Mouse (Mus musculus) kidney, embryonic 15.5 days (tissue): ENCODE data around the gene Kcnj1. TPM values are rescaled to one million over a fixed set of nuclear protein-coding genes. Genes with fewer than 3 reads are reported as not detected.

Source experiments
- ATAC-seq: fragments of 200-750 bp; cut with Nextera tagmentation; replicated peaks from 2 replicates; pipeline ENCODE4 v1.8.0; 2017; ENCODE audit warnings: moderate TSS enrichment; ENCODE audit not compliant: low FRiP score
- H3K27ac ChIP-seq: fragments of 300-500 bp; sonication (generic); 2 replicates; pipeline ENCODE4 v1.5.1; 2015; ENCODE audit warnings: mild to moderate bottlenecking, inconsistent platforms
- H3K27me3 ChIP-seq: fragments of 300-500 bp; sonication (generic); 2 replicates; pipeline ENCODE4 v1.6.1; 2015; ENCODE audit warnings: inconsistent platforms
- H3K36me3 ChIP-seq: fragments of 300-500 bp; sonication (generic); 2 replicates; pipeline ENCODE4 v1.6.1; 2015; ENCODE audit warnings: inconsistent platforms
- H3K4me1 ChIP-seq: fragments of 300-500 bp; sonication (generic); 2 replicates; pipeline ENCODE4 v1.6.1; 2015; ENCODE audit warnings: inconsistent platforms
- H3K4me2 ChIP-seq: fragments of 300-500 bp; sonication (generic); 2 replicates; pipeline ENCODE4 v1.6.1; 2015; ENCODE audit warnings: moderate library complexity, mild to moderate bottlenecking, inconsistent platforms
- H3K4me3 ChIP-seq: fragments of 300-500 bp; sonication (generic); replicated peaks from 2 replicates; pipeline ENCODE4 v1.5.1; 2015; ENCODE audit warnings: mild to moderate bottlenecking, inconsistent platforms
- H3K9ac ChIP-seq: fragments of 300-500 bp; sonication (generic); 2 replicates; pipeline ENCODE4 v1.6.1; 2015; ENCODE audit warnings: mild to moderate bottlenecking, inconsistent platforms
- H3K9me3 ChIP-seq: fragments of 300-500 bp; sonication (generic); replicated peaks from 2 replicates; pipeline ENCODE4 v1.6.1; 2016; ENCODE audit warnings: inconsistent platforms
- WGBS: fragments of 180-500 bp; shearing (Covaris S2); methylation state at CpG from one replicate; pipeline ENCODE4 v1.1.7; 2015; ENCODE audit warnings: mixed read lengths; 5-methylcytosine and 5-hydroxymethylcytosine counted together
- polyA plus RNA-seq: library from polyadenylated mRNA; unstranded; fragments of >200 nt; fragmentation: Nextera tagmentation; extraction: Ambion mirVana; gene quantifications from 2 replicates; pipeline ENCODE4 v1.2.1, GENCODE M21; 2015

Kcnj1 gene
- polyA plus RNA-seq, 1 experiment from 2014 or later, result 9.0 TPM

DNA sequence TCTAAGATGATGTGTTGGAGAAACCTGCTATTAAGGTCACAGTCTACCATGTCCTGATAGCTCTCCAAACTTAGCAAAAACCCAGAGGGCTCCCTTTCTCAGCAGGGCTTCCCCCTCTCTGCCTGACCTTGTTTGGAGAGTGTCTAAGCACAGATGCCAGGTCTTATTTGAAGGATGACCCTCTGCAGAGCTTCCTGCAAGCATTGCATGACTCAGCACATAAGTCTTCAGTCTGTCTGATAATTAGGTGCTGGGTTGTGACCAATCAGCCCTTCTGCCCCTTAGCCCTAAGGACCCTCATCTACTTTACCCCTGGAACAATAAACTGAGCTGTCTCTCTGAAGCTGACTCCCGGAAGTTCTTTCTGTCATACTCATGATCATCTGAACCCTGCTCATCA, 11.5 kb upstream of the Kcnj1 start:
- Histone ChIP-seq H3K27me3 (no peaks in the 10 kb centered on the region), H3K27ac (no peak overlapping the region), H3K36me3 (no peaks in the 10 kb centered on the region), H3K4me2 (no peak overlapping the region), H3K9me3 (no peaks in the 10 kb centered on the region), H3K9ac (no peak overlapping the region), H3K4me3 (no peak overlapping the region), H3K4me1 (no peaks in the 10 kb centered on the region)
- 68% methylated on average over 1 of the region's 1 CpGs for WGBS
- no peak for ATAC-seq

DNA sequence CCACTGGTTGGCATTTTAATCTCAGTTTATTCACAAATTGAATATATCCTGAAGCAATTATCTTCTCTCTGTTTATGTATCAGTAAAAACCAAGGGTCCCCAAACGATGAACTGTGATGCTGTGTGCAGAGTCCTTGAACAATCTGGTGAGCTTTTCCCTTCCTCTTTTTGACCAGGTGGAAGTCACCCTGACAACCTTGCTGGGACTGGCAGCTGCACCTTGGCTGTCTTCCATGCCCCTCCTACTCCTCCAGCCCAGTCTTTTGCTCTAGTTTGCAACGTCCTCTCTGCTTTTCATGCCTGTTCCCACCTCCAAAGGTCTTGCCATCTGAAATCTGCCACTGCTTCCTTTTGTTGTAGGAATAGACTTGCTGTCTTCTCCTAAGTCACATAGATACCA, 3.5 kb upstream of the Kcnj1 start:
- Histone ChIP-seq H3K27me3 (no peaks in the 10 kb centered on the region), H3K27ac (no peak overlapping the region), H3K4me2 (no peak overlapping the region), H3K4me3 (no peak overlapping the region), H3K4me1 (peaks cover 11% of the 10 kb centered on the region; the same call in 1 of the 2 replicates), H3K36me3 (no peaks in the 10 kb centered on the region), H3K9ac (no peak overlapping the region), H3K9me3 (no peaks in the 10 kb centered on the region)
- 33% methylated on average over 2 of the region's 2 CpGs for WGBS
- no peak for ATAC-seq

DNA sequence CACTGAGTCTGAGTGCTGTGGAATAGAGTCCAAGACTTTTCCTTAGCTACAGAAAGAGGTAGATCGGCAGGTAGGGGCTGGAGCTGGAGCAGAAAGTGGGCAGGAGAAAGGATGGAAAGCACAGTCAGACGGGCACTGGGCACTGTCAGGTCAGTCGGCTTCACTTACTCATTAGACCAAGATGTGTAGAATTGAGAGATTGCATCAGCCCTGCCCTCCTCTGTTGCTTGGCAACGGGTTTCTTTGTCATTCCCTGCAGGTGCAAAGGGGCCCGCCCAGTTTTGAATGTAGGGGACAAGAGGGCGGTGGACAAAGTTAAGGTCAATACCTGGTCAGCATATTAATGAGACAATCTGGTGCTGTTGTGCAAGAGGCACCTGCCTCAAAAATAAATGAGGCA, 2.9 kb upstream of the Kcnj1 start:
- H3K9me3 ChIP-seq, result no peaks in the 10 kb centered on the region
- no peaks in the 10 kb centered on the region for H3K27me3 ChIP-seq
- H3K4me3 ChIP-seq, result no peak overlapping the region
- no peak overlapping the region for H3K4me2 ChIP-seq
- peaks cover 11% of the 10 kb centered on the region; the same call in 1 of the 2 replicates for H3K4me1 ChIP-seq
- ATAC-seq, result 0 out of 2 replicates have a peak, but pooled peaks have one; percentile 40
- no peaks in the 10 kb centered on the region for H3K36me3 ChIP-seq
- WGBS, result 56% methylated on average over 6 of the region's 6 CpGs
- H3K27ac ChIP-seq, result no peak overlapping the region
- H3K9ac ChIP-seq, result no peak overlapping the region

DNA sequence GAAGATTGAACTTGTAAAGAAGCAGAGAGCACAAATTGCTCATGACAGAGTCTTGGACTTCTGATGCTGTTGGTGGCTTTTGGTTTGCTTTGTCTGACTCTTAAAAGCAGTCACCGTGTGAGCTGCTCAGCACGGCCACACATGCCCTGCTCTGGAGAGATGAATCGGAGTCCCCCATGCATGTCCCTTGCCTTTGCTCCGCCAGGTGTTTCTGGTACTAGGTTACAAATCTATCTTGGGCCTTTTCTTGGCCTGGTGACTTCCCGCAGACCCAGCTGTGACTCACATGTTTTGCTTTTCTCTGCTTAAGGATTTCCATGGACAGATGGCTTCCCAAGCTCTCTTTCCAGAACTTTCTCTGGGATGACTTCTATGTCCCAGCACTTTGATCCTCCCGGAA, 1.4 kb downstream of the Kcnj1 start:
- 60% methylated on average over 6 of the region's 6 CpGs for WGBS
- Histone ChIP-seq H3K36me3 (no peaks in the 10 kb centered on the region), H3K4me3 (no peak overlapping the region), H3K27ac (no peak overlapping the region), H3K4me2 (no peak overlapping the region), H3K9ac (no peak overlapping the region), H3K9me3 (no peaks in the 10 kb centered on the region), H3K27me3 (no peaks in the 10 kb centered on the region), H3K4me1 (peaks cover 27% of the 10 kb centered on the region)
- no peak for ATAC-seq

DNA sequence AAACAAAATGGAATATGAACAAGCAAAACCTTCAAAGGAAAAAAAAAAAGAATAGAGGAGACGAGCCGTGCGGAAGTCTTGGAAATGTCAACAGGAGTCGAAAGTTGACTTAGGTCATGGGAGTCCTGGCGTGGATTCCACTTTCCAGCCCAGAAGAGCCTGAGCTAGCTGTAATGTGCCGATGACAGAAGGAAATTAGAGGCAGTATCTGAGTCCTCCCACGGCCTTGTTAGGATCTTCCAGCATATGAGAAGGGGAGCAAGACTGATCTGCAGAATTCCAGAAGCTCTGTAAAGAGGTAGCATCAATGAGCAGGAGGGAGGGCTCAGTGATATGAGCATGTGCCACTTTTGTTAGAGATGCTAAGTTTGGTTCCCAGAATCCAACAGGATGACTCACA, 3.7 kb downstream of the Kcnj1 start:
- Histone ChIP-seq H3K9me3 (no peaks in the 10 kb centered on the region), H3K4me2 (no peak overlapping the region), H3K27me3 (no peaks in the 10 kb centered on the region), H3K36me3 (no peaks in the 10 kb centered on the region), H3K4me1 (peaks cover 18% of the 10 kb centered on the region), H3K27ac (peak overlapping the region; percentile 5; the same call in 1 of the 2 replicates), H3K9ac (no peak overlapping the region), H3K4me3 (no peak overlapping the region)
- ATAC-seq, result no peak
- 53% methylated on average over 7 of the region's 7 CpGs for WGBS

DNA sequence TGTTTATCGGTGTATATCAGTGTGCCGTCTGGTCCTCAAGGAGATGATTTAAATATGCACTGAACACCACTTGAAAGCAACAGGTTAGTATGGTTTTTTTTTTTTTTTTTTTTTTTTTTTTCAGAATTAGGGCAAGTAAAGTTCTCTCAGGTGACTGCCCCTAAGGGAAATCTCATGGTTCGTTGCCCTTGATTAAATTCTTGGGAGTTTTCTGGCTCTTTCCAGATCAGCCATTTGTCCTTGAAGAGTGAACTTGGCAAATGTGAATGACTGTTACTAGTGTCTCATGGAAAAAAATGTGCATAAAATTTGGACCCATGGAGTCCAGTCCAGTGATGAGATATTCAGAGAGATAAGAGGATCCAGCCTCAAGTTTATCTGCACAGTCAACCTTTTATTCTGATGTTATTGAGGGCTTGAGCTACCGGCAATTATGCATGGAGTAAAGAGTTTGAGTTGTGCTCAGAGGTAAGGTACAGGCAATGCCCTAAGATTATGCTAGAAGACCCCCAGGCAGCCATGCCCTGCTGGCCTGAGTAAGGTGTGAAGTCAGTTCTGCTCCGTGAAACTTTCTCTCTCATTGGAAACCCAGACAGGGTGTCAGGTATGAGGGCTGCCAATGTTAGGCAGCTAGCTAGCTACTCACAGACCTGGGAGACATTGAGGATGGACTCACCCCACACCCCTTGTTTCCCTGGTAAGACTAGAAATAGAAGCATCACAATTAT, 4.7 kb downstream of the Kcnj1 start:
- ATAC-seq, result peak; percentile 56; the same call in 1 of the 2 replicates
- Histone ChIP-seq H3K9ac (no peak overlapping the region), H3K27ac (peak overlapping the region; percentile 61), H3K4me2 (no peak overlapping the region), H3K36me3 (no peaks in the 10 kb centered on the region), H3K4me1 (peaks cover 18% of the 10 kb centered on the region), H3K4me3 (no peak overlapping the region), H3K27me3 (no peaks in the 10 kb centered on the region), H3K9me3 (no peaks in the 10 kb centered on the region)
- 59% methylated on average over 5 of the region's 5 CpGs for WGBS

DNA sequence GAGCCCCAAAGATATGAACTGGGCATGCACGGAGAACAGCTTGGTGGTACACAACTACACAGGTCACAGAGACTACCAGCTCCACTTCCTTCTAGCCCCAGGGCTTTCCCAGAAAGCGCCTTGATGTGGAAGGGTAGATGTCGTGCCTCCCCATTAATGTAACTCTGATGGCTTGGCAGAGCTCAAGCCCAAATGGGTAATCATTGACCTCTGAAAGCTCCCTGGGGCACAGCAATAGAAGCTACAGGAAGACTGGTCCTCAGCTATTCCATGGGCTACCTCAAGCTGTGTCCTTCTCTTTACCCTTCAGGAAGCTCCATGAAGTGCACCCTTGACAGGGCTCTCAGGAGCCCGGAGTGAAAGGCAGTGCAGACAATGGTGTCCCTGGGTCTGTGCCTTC, 12.6 kb downstream of the Kcnj1 start:
- 77% methylated on average over 4 of the region's 4 CpGs for WGBS
- H3K27ac ChIP-seq, result no peak overlapping the region

DNA sequence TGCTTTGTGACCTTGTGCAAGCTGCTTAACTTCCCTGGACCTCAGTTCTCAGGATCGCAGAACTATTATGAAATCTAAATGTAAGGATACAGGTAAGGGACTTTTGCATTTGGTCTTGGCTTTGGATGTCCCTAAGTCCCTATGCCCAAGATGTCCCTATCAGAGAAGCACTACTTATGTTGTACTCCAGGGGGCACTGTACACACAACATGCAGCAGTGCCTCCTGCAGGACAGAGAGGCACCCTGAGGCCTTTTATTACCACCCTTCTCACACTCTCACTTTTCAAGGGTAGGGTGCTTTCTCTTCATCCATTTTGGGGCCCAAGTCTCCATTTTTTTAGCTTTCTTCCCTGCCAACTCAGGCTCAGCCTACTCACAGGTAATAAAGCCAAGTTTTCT, 15.8 kb downstream of the Kcnj1 start:
- no peaks in the 10 kb centered on the region for H3K9me3 ChIP-seq
- H3K4me1 ChIP-seq, result peaks cover 11% of the 10 kb centered on the region
- no peak overlapping the region for H3K27ac ChIP-seq
- no peak overlapping the region for H3K4me2 ChIP-seq
- H3K36me3 ChIP-seq, result no peaks in the 10 kb centered on the region
- WGBS, result 93% methylated on average over 1 of the region's 1 CpGs
- no peak overlapping the region for H3K9ac ChIP-seq
- H3K27me3 ChIP-seq, result no peaks in the 10 kb centered on the region
- ATAC-seq, result no peak
- H3K4me3 ChIP-seq, result no peak overlapping the region

More for the DNA sequence above, 12.6 kb downstream of the Kcnj1 start:
- H3K36me3 ChIP-seq, result no peaks in the 10 kb centered on the region
- peak; percentile 75 for ATAC-seq
- H3K4me2 ChIP-seq, result no peak overlapping the region
- no peaks in the 10 kb centered on the region for H3K27me3 ChIP-seq
- H3K9ac ChIP-seq, result no peak overlapping the region
- no peaks in the 10 kb centered on the region for H3K9me3 ChIP-seq
- H3K4me1 ChIP-seq, result peaks cover 7% of the 10 kb centered on the region
- H3K4me3 ChIP-seq, result no peak overlapping the region

DNA sequence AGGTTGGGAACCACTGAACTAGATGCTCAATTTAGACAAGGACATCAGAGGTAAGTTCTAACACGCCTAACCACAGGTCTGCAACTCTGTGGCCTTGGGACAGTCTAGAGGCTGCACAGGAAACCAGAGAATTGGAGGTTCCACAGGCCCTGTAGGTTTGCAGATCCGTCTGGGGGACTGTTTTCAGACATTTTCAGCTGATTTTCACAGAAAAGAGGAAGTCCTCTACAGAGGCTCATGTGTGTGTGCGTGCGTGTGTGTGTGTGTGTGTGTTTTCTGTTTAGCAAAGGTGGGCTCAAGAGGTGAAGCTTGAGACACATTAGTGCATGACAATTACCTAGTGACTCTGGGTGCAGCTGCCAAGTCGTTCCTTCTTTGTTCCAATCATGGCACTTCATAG, 18.8 kb downstream of the Kcnj1 start:
- Histone ChIP-seq H3K27me3 (no peaks in the 10 kb centered on the region), H3K4me2 (no peak overlapping the region), H3K27ac (no peak overlapping the region), H3K4me1 (peaks cover 4% of the 10 kb centered on the region; the same call in 1 of the 2 replicates), H3K9me3 (no peaks in the 10 kb centered on the region), H3K9ac (no peak overlapping the region), H3K36me3 (no peaks in the 10 kb centered on the region), H3K4me3 (no peak overlapping the region)
- no peak for ATAC-seq
- WGBS, result 91% methylated on average over 5 of the region's 5 CpGs

DNA sequence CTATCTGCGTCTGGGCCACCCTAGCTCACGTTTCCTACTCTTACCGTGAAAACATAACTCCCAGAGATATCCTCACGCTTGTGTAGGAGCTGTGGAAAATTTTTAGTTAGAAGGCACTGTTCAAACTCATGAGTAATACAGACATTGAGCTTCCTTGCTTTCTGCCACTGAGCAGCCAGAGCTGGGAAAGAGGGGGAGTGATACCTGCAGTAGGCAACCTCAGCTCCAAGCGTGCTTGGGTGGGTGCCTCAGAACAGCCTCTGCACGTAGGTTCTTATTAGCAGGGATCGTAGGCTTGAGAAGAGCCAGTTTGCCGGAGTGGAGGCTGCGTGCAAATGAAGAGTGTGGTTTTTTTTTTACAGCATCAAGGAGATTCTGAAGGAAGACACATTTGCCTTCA, 19.4 kb downstream of the Kcnj1 start:
- WGBS, result 80% methylated on average over 9 of the region's 9 CpGs

DNA sequence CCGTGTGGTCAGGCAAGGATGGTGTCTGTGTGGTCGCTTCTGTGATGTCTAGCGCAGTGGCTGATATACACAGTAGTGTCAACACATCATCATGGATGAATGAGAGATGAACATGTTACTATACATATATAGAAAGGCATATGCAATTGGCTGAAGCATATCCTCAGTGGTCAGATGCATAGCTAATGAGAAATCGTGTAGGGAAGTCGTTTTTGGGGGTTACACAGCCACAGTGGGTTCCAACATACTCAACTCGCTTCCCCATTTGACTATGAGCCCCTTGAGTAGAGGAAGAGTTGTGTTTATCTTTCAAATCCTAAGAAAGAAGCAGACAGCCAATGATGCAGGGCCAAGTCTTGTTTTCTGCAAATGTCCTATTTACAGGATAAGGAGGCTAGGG, 20.4 kb downstream of the Kcnj1 start:
- H3K27ac ChIP-seq, result no peak overlapping the region
- no peak for ATAC-seq
- 84% methylated on average over 6 of the region's 6 CpGs for WGBS
- no peaks in the 10 kb centered on the region for H3K9me3 ChIP-seq
- peaks cover 4% of the 10 kb centered on the region; the same call in 1 of the 2 replicates for H3K4me1 ChIP-seq
- no peaks in the 10 kb centered on the region for H3K36me3 ChIP-seq
- H3K4me2 ChIP-seq, result no peak overlapping the region
- H3K4me3 ChIP-seq, result no peak overlapping the region
- H3K9ac ChIP-seq, result no peak overlapping the region
- no peaks in the 10 kb centered on the region for H3K27me3 ChIP-seq

More for the DNA sequence above, 19.4 kb downstream of the Kcnj1 start:
- no peak overlapping the region for H3K4me2 ChIP-seq
- H3K27ac ChIP-seq, result no peak overlapping the region
- H3K9ac ChIP-seq, result no peak overlapping the region
- no peaks in the 10 kb centered on the region for H3K27me3 ChIP-seq
- no peak overlapping the region for H3K4me3 ChIP-seq
- H3K4me1 ChIP-seq, result peaks cover 4% of the 10 kb centered on the region; the same call in 1 of the 2 replicates
- no peaks in the 10 kb centered on the region for H3K9me3 ChIP-seq
- no peak for ATAC-seq
- H3K36me3 ChIP-seq, result no peaks in the 10 kb centered on the region

DNA sequence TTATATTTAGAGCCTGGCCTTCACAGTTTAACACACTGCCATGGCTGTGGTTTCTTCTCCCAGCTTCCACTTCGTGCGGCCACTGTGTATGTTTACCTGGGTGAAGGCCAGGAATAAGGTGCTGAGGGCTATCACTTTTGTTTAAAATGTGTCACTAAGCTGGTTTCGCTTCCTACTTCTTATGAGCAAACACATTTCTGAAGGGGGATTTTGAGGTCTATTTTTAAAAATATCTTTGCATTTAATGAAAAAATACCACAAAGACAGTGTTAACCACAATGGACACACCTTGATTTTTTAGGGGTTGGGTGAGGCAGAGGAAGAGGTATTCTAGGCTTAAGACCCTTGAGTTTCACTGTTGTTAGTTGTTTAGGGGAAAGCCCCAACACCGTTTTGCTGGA, 22.5 kb downstream of the Kcnj1 start:
- Histone ChIP-seq H3K4me3 (no peak overlapping the region), H3K27me3 (no peaks in the 10 kb centered on the region), H3K4me1 (peaks cover 4% of the 10 kb centered on the region; the same call in 1 of the 2 replicates), H3K9me3 (no peaks in the 10 kb centered on the region), H3K4me2 (no peak overlapping the region), H3K9ac (no peak overlapping the region), H3K27ac (no peak overlapping the region), H3K36me3 (no peaks in the 10 kb centered on the region)
- 91% methylated on average over 4 of the region's 4 CpGs for WGBS
- no peak for ATAC-seq

DNA sequence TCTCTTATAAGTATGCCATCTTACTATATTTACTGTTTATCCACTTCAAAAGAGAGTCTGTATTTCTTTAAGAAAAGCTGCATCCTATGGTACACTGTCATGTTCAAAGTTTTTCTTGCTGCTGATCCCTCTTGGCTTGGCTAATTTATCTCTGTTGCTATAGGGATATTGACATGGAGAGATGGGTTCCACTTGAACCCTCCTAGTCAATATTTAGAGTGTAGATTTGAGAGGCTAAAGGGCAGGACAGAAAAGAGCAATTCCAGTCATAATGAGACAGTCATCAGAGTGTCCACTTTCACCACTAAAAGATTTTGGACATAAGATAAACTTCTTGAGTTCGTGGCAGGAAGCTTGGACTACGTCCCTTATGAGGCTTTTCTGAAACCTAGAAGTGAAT, 27.9 kb downstream of the Kcnj1 start:
- no peak for ATAC-seq
- peaks cover 19% of the 10 kb centered on the region for H3K4me1 ChIP-seq
- no peak overlapping the region for H3K4me3 ChIP-seq
- H3K27me3 ChIP-seq, result no peaks in the 10 kb centered on the region
- H3K27ac ChIP-seq, result peak overlapping the region; percentile 84
- H3K36me3 ChIP-seq, result no peaks in the 10 kb centered on the region
- no peak overlapping the region for H3K9ac ChIP-seq
- no peak overlapping the region for H3K4me2 ChIP-seq
- 33% methylated on average over 2 of the region's 2 CpGs for WGBS
- no peaks in the 10 kb centered on the region for H3K9me3 ChIP-seq
